Mouse (Mus musculus): ENCODE data around the gene Mbtps1.

DNA sequence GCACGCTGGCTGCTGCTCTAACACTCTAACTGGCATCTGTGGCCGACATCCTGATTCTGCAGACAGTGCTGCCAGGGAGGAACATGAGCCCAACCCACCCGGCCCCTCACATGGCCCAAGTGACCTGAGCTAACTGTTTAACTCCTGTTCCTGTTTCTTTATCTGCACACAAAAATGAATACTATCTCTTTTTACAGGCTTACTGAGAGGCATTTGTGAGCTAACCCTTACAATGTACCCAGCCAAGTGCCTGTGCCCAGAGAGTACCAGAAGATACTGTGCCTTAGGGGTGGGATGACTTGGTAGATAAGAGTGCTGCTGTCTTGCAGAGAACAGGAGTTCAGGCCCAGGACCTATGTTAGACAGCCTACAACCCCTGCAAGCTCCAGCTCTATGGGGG, 43.6 kb downstream of the Mbtps1 start:
- no peak for TF ChIP-seq POLR2A (IDR thresholded peaks at IDR 0.05; ENCODE audit: insufficient read depth, low read depth, low read length)
- no peak for TF ChIP-seq CTCF (IDR thresholded peaks at IDR 0.05)

All from heart, adult 2 months (tissue).